In the genomic region with DNA sequence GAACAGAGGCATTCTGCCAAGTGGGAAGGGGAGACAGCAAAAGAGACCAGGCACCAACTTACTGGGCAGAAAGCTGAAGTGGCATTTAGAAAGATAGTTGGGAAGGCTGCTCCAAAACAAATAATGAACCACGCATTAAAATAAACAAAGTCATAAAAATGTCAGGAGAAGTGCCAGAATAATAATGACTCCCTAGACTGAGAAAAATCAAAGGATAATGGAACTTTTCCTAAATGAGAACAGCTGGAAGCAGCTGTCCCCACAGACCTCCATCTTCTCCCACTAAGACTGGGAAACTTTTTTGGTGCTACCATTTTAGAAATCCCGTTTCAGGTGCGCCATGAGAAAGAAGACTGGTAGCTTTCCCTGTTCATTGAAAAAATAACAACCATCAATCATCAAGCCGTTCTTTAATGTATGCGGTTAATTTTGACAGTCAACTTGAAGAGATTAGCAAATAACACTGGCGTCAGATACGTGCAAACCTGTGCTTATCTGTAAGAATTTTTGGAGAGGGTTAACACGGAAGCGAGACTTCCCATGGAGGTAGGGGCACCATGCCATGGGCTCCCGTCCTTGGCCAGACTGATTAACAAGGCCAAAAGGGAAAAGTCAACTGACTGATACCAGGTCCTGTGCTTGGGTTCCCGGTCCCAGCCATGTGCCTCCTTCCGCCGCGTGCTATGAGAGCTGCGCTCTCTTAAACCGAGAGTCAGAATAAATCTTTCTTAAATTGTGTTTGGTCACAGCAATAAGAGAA, we compare ENCODE assay signal across 14 mouse cellular contexts.
DNase-seq lines count a peak whose midpoint lies in the region; ATAC-seq and TF ChIP-seq lines count a peak whose summit lies in the region.
"Had no signal": no experiment of that assay in that cellular context is flagged by ENCODE, and none has a peak within 500 bp of the region (broad histone marks: within the 10 kb centered on the region; RNA-seq: fewer than 3 reads in every experiment).

No protein-coding gene starts in this region.

- H3K4me2 ChIP-seq in stomach, embryonic 15.5 days = peak overlapping the region; percentile 34
- H3K4me2 ChIP-seq: neural tube, embryonic 12.5 days had no signal

- no peak for TF ChIP-seq CTCF in kidney, adult 2 months (conservative IDR thresholded peaks at IDR 0.05; ENCODE audit: insufficient read depth, insufficient read length, low read depth, low read length)

- no peaks in the 10 kb centered on the region for H3K9me3 ChIP-seq in stomach, embryonic 15.5 days
- H3K9me3 ChIP-seq: neural tube, embryonic 12.5 days had no signal

- ATAC-seq in stomach, embryonic 15.5 days (ENCODE audit: insufficient read depth, low FRiP score, low read depth) = no peak
- ATAC-seq: midbrain, embryonic 16.5 days had no signal

- WGBS in kidney, adult 2 months = 77% methylated on average over 16 of the region's 16 CpGs
- 62% methylated on average over 16 of the region's 16 CpGs for WGBS in stomach, embryonic 15.5 days

- no peak for TF ChIP-seq POLR2A in kidney, adult 2 months (IDR thresholded peaks at IDR 0.05; ENCODE audit: low read depth, low read length)

- no peaks in the 10 kb centered on the region for H3K27me3 ChIP-seq in kidney, adult 2 months (replicated peaks; ENCODE audit: control insufficient read depth, insufficient read depth, low read length)
- no peaks in the 10 kb centered on the region for H3K27me3 ChIP-seq in stomach, embryonic 15.5 days (replicated peaks)
- H3K27me3 ChIP-seq: neural tube, embryonic 12.5 days had no signal

- no peaks in the 10 kb centered on the region for H3K4me1 ChIP-seq in kidney, adult 2 months (ENCODE audit: control insufficient read depth, insufficient read depth, low read length)
- H3K4me1 ChIP-seq in stomach, embryonic 15.5 days = no peaks in the 10 kb centered on the region
- H3K4me1 ChIP-seq: neural tube, embryonic 12.5 days had no signal

- DNase-seq in cerebellum, postnatal 10 days = peak; percentile 51 to 52
- DNase-seq in cerebellum, adult 18-20 months = no peak
- DNase-seq in kidney, adult 2 months = peak; percentile 49
- no peak for DNase-seq in kidney, adult 11 months
- DNase-seq in kidney, postnatal 14 days = peak; percentile 70
- no peak for DNase-seq in urinary bladder, adult 18-20 months (ENCODE audit: low spot score in 2 of 2)
- DNase-seq in ovary, postnatal 36 days (ENCODE audit: low spot score) = no peak
- DNase-seq: cerebellum, adult 9-10 months; layer of hippocampus, postnatal 36 days; retina, postnatal 1 day; thymus, postnatal 14 days had no signal

- H3K9ac ChIP-seq in stomach, embryonic 15.5 days = no peak overlapping the region
- H3K9ac ChIP-seq: neural tube, embryonic 12.5 days had no signal

- no peak overlapping the region for H3K4me3 ChIP-seq in kidney, adult 2 months (ENCODE audit: insufficient read depth, low read depth, low read length)
- H3K4me3 ChIP-seq in stomach, embryonic 15.5 days (replicated peaks) = no peak overlapping the region
- H3K4me3 ChIP-seq: neural tube, embryonic 12.5 days had no signal

- no peak overlapping the region for H3K27ac ChIP-seq in kidney, adult 2 months (ENCODE audit: insufficient read depth, low read depth, low read length)
- no peak overlapping the region for H3K27ac ChIP-seq in stomach, embryonic 15.5 days
- H3K27ac ChIP-seq: neural tube, embryonic 12.5 days had no signal

- H3K36me3 ChIP-seq in kidney, adult 2 months (ENCODE audit: control insufficient read depth, insufficient read depth, low read length) = no peaks in the 10 kb centered on the region
- no peaks in the 10 kb centered on the region for H3K36me3 ChIP-seq in stomach, embryonic 15.5 days
- H3K36me3 ChIP-seq: neural tube, embryonic 12.5 days had no signal

Comparison
In these comparisons a context has a peak if more than half of its experiments do, and no peak if none do; other contexts are left out.
1. DNase-seq: peak in cerebellum, postnatal 10 days (2 of 2), kidney, adult 2 months (single experiment) and kidney, postnatal 14 days (single experiment); none in cerebellum, adult 18-20 months (0 of 2), kidney, adult 11 months (single experiment), urinary bladder, adult 18-20 months (0 of 2) and ovary, postnatal 36 days (single experiment).